Mouse (Mus musculus): ENCODE measurements around the gene Micall1. TPM values are rescaled to one million over a fixed set of nuclear protein-coding genes. Genes with fewer than 3 reads are reported as not detected.

Micall1 gene
- 10 to 100 TPM; 41.3 to 51.4 TPM for total RNA-seq (2021)
- long read RNA-seq, experiment 1, full-length matches to known transcripts: 12 of 25 reads
- long read RNA-seq, experiment 1, partial matches to known transcripts: 1 of 25 reads
- long read RNA-seq, experiment 1, other reads (novel, unspliced or antisense): 12 of 25 reads
- long read RNA-seq, experiment 2, transcript Micall1-207 (3 exons, 700 nt): major isoform, 6 of 12 reads
- long read RNA-seq, experiment 2, partial matches to known transcripts: 0 of 12 reads
- long read RNA-seq, experiment 2, other reads (novel, unspliced or antisense): 3 of 12 reads

DNA sequence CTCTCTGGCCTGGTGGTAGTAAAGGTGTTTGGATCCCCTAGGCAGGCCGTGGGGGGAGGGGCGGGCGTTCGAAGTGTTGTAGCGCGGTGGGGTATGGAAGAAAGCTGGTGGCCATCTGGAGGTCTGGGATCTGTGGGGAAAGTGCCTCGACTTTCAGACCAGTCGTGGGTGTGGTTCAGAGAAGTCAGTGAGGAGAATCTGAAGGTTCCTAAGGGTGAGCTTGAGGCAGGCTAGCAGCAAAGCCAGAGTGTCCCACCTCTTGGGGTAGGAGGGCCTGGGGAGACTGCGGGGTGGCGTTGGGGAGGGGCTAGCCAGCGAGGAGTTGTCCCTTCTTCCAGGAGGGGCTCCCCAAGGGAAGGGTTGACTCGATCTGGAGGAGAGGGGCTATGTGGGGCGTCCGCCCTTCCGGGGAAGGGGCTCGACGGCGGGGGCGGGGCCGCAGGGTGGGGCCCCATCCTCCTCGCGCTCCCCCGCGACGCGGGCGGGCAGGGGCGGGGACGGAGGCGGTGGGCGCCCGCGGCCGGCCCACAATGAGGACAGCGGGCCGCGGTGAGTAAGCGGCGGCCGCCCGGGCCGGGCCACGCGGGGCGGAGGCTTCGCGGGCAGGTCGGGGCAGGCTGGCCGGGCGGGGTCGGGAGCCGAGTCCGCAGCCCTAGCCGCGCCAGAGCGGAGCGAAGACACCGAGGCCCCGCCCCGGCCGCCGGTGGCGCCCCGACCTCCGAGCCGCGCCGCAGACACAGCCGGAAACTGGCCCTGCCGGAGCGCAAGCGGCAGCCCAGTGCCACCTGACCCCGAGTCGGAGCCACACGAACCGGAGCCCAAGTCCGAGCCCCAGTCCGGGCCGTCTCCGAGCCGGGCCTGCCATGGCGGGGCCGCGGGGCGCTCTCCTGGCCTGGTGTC lies at the start of gene Micall1:
Micall1 (plus strand) TSS at position 478 of the 900 bp plus-strand sequence.
- DNase-seq: peak; percentile 92

DNA sequence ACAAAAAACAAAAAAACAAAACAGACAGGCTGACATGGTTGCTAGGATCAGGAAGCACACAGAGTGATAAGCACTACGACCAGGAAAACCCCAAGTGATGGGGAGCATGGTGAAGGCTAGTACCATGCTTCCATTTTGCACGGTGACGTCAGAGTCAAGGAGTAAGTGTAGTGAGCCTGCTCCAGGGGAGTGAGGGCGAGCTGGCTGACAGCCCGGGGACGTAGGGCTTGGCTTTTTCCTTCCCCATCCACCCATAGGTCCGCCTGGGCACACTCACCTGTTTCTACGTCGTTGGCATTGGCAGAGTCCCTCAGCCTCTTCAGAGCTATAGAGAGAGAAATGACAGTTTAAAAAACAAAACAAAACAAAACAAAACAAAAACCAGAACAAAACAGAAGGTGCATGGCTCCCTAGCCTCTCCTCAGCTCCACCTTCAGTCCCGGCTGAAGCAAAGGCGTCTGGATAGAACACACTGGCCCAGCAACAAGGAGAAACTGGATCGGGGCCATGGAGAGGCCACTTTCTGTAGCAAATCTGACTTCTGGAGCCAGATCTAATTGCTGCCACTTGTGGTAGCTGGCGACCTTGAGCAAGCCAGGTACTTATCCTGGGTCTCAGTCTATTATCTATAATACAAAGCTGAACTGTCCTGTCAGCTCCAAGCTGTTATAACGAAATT lies 47.7 kb upstream of the Micall1 start:
- no peak for DNase-seq

DNA sequence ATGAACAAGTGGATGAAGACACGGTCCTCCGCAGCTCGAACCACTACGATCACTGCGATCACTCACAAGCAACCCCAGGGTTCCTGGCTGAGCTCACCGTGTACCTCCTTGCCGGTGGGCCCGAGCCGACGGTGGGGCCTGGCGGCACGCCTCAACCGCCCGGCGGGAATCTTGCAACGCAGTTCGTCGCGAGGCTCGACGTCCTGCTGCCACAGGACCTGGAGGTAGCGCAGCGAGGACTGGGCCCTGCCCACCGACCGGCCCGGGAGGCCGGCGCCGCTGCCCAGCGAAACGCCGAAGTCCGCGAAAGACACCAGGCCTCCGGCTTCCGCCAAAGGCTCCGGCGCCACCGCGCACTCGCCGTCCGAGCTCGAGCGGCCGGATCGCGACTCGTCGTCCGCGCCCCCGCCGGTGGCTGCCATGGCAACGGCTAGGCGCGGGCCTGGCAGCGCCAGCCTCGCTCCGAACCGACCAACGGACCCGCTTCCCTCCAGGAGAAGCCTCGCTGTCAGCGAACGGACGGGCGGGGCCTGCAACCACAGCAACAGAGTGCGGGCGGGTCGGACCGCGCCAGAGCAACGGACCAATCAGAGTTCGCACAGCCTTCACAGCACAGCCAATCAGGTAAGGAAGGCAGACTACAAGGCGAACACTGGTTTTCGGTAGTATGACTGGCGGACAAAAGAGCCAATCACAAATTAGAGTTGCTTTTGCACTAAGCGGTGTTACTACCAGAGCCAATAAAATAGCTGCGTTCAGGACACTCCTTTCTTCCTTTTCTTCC lies 46.1 kb upstream of the Micall1 start, which contains the start of gene Ankrd54:
Ankrd54 (minus strand) TSS at position 518 of the 784 bp plus-strand sequence.
- DNase-seq: peak; percentile 98

DNA sequence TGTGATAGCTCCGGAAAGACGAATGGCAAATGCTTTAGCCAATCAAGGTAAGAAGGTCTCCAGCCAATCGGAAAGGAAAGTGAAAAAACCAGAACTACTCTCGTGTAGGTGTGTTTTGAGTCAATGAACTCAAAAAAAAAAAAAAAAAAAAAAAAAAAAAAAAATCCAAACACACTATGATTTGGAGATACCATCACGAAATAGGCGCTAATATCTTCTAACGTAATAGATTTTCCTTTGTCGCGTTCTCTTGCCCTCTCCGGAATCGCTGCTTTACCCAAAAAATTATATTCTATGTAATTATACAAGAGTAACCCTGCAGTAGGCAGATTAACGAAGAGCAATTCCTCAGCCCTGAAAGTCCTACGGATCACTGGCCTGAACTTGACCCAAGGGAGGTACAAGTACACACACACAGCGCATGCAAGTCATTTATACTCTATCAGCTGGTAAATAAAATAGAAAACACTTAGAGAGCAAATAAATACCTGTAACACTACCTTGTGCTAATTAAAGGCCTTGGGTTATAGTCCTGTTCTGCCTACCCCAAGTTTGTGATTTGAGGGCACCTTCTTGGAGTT lies 45.4 kb upstream of the Micall1 start:
- no peak for DNase-seq

DNA sequence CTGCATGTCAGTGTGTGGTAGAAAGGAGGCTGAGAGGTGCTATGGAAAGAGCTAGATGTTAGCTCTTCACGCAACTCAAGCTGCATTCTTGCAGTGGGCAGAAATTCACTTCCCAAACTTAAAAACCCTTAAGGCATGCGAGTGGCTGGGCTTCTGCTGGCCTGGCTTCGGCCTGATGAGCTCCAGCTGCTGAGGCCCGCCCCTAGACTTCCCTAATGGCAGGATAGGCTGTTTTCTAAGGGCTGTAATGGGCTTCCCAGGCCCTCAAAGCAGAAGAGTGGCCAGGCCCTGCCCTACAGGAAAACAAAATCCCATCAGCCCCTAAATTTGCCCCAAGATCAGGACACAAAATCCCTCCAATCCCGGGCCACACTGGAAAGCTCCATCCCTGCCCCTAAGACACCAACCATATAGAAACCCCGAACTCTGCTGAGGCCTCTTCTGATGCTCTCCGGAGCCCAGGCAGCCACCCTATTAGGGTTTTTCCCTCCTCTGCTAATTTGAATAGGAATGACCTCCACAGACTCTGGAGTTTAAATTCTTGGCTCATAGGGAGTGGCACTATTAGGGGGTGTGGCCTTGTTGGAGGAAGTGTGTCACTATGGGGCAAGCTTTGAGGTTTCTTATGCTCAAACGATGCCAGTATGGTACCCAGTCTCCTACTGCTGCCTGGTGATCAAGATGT lies 43.5 kb upstream of the Micall1 start:
- no peak for DNase-seq

DNA sequence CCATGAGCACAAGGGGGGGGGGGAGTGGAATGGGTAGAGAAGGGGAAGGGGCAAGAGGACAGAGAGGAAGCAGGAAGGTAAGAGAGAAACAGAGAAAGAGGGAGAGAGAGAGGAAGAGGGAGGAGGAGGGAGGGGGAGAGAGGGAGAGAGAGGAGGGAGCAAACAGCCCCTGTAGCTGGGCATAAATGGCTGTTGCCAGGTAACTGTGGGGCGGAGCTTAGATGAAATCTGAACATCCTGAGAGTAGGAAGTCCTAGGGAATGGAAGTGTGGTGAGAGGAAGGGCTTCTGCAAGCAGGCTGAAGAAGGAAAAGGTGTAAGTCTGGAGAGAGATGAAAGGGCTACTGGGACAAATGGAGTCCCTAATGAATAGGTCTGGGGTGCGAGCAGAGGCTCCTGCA lies 42.4 kb upstream of the Micall1 start:
- DNase-seq: no peak

DNA sequence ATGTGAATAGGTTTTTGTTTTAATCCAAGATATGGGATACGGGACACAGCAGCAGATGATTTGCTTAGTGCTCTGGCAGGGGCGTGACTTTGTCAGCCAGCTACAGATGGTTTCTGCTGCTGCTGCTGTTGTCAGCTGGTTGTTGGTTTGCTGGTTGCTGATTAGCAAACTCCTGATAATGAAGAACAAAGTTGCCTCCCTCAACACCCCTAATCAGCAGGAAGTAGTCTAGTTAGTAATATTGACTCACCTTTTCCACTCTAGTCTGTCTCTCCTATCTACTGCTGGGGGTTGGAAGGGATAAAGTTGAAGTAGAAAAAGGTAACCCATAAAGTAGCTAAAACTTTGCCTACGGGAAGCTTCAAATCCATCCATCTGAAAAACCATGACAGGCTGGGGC lies 41.1 kb upstream of the Micall1 start:
- no peak for DNase-seq

DNA sequence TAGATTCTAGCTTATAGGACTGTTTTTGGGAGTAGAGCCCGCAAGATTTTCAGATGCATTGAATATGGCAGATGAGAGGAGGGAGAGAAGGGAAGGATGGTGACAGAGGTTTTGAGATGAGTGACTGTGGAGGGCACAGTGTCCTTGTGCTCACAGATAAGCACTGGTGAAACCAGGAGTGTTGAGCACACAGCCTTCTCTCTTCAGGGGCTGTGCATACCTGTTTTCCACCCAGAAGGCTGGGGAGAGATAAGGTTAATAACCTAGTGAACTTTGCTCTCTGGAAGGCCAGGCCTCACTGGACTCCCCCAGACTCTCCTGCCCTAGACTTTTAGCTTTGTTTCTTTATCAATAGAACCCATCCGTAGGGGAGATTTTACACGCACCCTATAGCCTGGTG lies 40.3 kb upstream of the Micall1 start:
- DNase-seq: no peak

DNA sequence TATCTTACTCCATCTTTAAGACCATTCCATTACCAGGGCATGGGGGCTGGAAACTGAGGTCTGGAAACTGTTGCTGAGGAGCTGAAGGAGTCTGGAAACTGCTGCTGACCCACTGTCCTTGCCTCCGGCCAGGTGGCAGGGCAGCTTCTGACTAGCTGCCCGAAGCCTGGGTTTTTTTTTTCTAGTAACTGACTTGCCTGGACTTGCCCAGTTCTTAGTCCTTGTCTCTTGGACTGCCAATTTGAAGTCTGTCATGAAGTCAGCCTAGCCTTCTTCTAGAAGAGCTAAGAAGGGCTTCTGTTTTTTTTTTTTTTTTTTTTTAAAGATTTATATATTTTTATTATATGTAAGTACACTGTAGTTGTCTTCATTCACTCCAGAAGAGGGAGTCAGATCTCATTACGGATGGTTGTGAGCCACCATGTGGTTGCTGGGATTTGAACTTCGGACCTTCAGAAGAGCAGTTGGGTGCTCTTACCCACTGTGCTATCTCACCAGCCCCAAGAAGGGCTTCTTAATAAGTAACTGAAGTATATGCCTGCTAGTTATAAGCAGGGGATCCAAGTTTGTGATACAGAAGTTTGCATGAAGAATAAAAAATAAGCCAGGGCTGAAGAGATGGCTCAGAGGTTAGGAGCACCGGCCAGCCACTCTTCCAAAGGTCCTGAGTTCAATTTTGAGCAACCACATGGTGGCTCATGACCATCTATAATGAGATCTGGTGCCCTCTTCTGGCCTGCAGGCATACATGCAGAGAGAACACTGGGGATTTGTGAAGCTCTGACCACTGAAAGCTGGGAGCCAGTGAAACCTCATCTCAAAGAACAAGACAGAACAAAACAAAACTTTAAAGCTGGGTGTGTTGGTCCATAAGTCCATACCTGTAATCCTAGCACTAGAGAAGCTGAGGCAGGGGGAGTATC lies 37.3 kb upstream of the Micall1 start:
- DNase-seq: peak; percentile 25 to 61

DNA sequence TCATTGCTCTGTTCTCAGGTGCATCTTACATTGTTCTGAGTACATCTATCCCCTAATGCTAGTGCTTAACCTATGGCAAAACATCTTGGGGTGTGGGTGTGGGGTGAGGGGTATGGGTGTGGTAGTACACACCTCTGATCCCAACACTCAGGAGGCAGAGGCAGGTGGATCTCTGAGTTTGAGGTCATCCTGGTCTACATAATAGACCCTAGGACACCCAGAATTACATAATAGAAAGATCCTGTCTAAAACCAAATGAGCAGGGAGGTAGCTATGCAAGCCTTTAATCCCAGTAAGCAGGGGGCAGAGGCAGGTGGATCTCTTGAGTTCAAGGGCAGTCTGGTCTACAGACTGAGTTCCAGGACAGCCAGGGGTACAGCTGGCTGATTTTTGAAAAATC lies 34.9 kb upstream of the Micall1 start:
- no peak for DNase-seq

DNA sequence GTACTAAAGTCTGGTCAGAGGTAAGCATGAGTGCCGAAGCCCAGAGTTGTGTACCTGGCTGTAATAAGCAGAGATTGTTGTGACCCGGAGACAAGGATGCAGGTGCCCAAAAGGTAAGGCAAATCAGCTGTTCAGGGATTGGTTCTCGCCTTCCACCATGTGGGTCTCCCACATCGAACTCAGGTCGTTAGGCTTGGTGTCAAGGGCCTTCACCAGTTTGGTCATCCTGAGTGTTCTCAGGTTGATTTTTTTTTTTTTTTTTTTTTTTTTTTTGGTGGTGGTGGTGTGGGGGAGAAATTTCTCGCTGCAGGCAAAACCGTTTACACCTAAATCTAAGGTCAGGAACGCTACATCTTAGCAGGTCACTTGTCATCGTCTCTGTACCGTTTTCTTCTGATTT lies 34.3 kb upstream of the Micall1 start:
- no peak for DNase-seq

DNA sequence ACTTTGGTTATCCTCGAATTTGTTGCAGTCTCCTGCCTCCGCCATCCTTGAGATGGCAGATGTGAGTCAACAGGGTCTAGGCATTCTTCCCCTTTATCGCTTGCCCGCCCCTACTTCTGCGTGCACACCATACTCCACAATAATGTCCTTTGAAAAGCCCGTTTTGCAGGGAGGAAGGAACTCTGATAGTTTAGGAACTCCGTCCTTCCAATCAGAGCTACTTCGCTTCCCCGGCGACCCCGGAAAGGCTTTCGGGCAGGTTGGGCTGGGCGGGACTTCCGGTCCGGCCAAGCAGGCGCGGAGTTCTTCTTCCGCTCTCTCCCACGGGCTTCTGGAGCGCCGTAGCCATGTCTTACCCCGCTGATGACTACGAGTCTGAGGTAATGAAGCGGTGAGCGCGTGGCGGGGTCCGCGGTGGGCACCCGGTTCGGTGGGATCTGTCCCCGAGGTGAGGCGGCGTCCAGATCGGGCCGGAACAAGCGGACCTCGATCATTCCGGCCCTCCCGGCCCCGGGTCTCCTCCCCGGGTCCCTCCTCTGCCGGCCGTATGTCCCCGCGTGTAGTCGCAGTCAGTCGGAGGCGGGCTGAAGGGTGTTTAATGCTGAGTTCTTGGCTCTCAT lies 33.7 kb upstream of the Micall1 start, which contains the start of gene Eif3l:
Eif3l (plus strand) TSS at position 267 of the 620 bp plus-strand sequence.
- peak; percentile 95 to 96 for DNase-seq

DNA sequence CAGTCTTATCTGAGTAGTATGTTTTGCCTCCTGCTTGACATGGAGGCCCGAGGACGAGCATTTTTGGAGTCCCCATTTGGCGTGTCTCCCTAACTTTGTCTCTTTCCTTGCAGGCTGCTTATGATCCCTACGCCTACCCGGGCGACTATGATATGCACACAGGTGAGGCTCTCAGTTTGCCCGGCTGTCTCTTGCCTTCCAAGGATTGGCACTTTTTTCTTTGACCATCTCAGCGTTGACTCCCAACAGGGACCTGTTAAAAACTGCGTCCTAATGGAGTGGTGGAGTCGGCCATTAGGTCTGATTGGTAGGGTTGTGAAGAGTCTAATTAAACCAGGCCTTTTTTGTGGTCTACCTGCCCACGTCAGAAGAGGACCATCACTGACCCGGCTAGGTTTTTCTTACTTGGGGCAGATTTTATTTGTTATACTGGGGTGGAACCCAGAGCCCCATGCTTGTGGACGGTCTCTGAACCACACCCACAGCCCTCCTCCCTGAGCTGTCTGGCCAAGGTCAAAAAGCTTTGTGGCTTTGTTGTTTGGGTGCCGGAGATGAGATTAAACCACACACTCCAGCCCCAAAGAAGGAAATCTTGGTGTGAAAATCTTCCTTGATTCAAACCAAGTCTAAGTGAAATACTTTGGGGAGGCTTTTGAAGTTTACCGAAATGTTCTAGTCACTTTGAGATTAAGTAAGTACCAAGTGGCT lies 32.9 kb upstream of the Micall1 start:
- DNase-seq: no peak

DNA sequence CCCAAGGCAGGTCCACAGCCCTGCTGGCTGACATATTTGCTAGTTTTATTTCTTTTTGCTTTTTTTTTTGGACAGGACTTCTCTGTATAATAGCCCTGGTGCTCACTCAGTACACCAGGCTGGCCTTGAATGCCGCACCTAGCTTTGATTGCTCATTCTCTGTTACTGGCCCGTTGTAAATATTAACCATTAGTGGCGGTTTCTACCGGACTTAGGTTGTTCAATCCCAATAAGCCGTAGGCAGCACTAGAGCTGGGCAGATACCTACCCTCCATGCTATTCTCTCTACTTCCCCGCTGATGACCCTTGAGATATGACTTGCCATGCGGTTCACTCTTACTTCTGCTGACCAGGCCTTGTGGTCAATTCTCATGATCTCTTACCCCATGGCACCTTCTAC lies 29.1 kb upstream of the Micall1 start:
- no peak for DNase-seq

DNA sequence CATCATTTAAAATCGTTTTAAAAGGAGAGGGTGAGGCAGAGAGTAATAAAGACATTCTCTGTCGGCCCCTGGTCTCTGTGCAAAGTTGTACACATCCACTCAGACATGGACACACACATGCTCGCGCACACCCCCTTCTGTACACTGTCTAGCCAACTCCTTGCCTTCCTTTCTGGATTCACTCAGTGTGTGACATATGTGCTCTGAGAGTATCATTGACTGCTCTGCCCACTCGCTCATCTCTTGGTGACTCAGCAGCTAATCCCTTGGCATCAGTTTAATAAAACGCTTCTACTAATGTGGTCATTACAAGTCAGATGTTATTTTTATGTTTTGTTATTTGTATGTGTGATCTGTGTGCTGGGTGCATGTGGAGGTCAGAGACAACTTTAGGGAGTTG lies 16.4 kb upstream of the Micall1 start:
- no peak for DNase-seq

DNA sequence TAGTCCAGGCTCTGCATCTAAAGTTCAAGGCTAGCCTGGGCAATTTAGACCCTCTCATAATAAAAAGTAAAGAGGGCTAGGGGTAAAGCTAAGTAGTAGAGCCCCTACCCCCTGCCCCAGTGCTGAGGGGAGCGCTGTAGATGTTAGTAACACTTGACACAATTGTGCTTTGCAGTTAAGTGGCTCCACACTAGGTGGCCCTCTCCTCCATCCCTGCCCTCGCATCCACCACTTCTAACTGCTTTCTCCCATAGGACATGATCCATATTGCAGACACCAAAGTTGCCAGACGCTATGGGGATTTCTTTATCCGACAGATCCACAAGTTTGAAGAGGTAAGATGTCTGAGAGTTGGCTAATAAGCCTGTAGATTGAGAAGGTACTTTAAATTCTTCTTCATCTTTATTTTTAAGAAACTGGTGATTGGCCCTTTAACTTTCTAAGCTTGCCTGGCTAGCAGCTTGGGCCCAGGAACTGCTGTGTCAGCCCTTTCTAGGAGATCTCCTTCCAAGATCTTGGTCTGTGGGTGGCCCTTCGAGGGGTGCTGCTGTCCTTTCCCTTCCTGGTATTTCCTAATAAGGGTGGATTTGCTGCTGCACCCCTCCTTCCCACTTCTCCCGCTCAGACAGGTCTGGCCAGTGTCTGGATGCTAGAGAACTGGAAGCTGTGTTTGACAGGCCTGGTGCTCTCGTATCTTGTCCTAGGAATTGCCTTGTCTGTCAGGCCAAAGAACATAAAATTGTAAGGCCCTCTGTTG lies 15.4 kb upstream of the Micall1 start:
- DNase-seq: peak; percentile 48 to 67

DNA sequence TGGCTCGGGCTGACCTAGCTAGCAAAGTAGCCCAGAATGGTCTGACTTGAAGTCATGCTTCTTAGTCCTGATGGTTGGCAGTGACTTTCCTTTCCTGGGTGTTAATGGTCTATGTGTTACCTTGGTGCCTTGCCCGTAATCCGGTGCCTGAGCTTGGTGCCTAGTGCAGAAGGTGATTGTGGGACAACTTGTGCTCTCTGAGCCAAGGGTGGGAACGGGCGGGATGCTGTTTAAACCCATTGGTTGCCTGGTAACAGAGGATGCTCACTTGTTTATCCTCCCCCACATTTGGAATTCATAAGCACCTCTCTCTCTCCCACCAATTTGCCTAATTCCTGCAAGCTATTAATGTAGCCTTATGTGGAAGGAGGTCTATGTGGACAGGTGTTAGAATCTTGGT lies 13.2 kb upstream of the Micall1 start:
- DNase-seq: no peak

DNA sequence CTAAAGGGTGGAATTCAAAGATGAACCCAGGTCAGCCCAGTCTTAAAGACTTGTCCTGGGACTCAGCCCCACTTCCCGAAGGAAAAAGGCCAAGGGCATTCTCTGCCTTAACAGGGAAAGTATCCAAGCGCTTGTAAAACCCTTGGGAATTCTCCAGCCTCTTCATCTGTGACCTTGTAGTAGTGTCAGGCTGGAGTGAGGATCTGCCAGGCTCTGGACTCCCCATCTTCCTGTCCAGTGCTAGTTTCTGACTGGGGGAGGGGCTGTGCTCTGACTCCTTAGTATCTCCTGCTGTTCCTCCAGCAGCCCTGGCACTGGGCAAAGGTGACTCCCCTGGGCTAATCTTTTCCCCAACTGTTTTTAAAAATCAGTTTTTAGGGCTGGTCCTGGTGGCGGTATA lies 12.1 kb upstream of the Micall1 start:
- peak; percentile 42 to 76 for DNase-seq
